Mouse (Mus musculus): ENCODE data around the gene Gm20388. TPM values are rescaled to one million over a fixed set of nuclear protein-coding genes. Genes with fewer than 3 reads are reported as not detected.
A peak's percentile ranks its signal among the peaks of the same experiment; 100 is the strongest.

Gm20388 gene
- polyA plus RNA-seq, 1 experiment, result 23.9 TPM

- Histone ChIP-seq H3K4me3 (ENCODE audit: insufficient read depth, low read length) (no peak overlapping the region), H3K27ac (ENCODE audit: insufficient read depth, low read length) (no peak overlapping the region), H3K4me1 (ENCODE audit: control insufficient read depth, insufficient read depth, low read length) (no peaks in the 10 kb centered on the region)
- TF ChIP-seq CTCF (IDR thresholded peaks at IDR 0.05; ENCODE audit: extremely low read depth, insufficient read depth, low read length), result no peak
- no peak for TF ChIP-seq POLR2A (IDR thresholded peaks at IDR 0.05; ENCODE audit: extremely low read depth, insufficient read depth, low read length)
Observed at GRCm38 (mm10) chr8:122511552-122511951, 2600.9 kb downstream of the Gm20388 start.

DNA sequence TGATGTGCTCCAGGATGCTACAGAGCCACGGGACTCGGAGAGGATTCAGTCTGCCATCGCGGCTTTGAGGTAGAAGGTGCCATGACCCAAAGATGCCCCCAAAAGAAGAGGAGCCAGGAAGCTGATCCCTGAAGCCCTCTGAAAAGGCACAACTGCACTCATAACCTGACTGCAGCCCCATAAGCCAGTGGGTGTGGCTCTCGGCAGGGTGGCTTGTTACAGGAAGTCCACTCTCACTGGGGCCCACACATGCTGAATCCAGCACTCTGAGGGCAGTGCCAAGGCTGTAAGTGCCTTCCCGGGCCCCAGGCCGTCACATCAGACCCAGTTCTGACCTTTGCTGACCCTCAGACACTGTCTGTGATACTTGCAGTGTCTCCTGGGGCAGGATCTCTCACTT, 2601.8 kb downstream of the Gm20388 start:
- no peak for TF ChIP-seq POLR2A (IDR thresholded peaks at IDR 0.05; ENCODE audit: extremely low read depth, insufficient read depth, low read length)
- TF ChIP-seq CTCF (IDR thresholded peaks at IDR 0.05; ENCODE audit: extremely low read depth, insufficient read depth, low read length), result no peak
- H3K4me1 ChIP-seq (ENCODE audit: control insufficient read depth, insufficient read depth, low read length), result no peaks in the 10 kb centered on the region
- H3K27ac ChIP-seq (ENCODE audit: insufficient read depth, low read length), result no peak overlapping the region
- H3K4me3 ChIP-seq (ENCODE audit: insufficient read depth, low read length), result no peak overlapping the region

DNA sequence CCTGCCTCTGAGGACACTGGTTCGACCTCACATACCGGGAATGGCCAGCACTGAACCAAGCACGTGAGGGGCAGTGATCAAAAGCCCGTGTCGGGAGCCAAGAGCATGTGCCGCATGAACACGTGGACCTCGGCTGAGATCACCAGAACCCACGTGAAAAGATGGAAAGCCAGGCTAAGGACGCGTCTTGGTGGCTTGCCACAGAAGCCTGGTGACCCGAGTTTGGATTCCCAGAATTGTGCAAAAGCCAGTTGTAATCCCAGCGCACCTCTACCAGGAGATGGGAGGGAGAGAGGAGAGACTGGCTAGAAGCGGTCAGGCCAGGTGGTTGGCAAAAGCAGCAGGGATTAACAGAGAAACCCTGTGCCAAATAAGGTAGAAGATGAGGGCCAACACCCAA, 2605.1 kb downstream of the Gm20388 start:
- no peak for TF ChIP-seq POLR2A (IDR thresholded peaks at IDR 0.05; ENCODE audit: extremely low read depth, insufficient read depth, low read length)
- TF ChIP-seq CTCF (IDR thresholded peaks at IDR 0.05; ENCODE audit: extremely low read depth, insufficient read depth, low read length), result no peak
- H3K4me3 ChIP-seq (ENCODE audit: insufficient read depth, low read length), result no peak overlapping the region
- no peaks in the 10 kb centered on the region for H3K4me1 ChIP-seq (ENCODE audit: control insufficient read depth, insufficient read depth, low read length)
- H3K27ac ChIP-seq (ENCODE audit: insufficient read depth, low read length), result no peak overlapping the region

DNA sequence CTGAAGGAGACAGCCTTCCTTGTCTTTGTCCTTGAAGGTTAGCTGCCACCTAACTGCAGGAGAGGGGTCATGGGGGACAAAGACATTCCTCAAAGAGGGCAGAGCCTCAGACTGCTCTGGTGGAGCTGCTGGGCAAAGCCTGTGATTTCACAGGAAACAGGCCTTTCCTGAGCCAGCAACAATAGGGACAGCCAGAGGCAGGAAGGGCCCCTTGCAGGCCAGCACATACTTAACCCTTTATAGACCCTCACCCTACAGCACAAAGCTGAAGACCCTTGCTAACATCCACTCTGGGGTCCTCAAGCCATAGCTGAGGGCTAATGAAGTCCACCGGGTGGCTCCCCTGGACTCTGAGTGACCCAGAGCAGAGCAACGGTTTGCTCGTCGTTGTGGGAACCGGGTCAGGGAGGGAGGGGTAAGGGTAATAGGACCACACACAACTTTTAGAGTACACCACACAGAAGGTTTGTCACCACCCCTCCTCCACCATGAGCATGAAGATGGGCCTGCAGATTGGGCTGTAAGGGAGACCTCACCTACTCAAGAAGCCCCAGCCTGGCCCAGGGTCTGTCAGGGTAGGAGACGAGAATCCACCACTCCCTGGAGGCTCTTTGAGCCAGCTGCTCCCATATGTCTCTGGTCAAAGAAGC, 2607.0 kb downstream of the Gm20388 start:
- Histone ChIP-seq H3K4me3 (ENCODE audit: insufficient read depth, low read length) (no peak overlapping the region), H3K27ac (ENCODE audit: insufficient read depth, low read length) (peak overlapping the region; percentile 53), H3K4me1 (ENCODE audit: control insufficient read depth, insufficient read depth, low read length) (no peaks in the 10 kb centered on the region)
- TF ChIP-seq POLR2A (IDR thresholded peaks at IDR 0.05; ENCODE audit: extremely low read depth, insufficient read depth, low read length), result no peak

- Histone ChIP-seq H3K27ac (ENCODE audit: insufficient read depth, low read length) (no peak overlapping the region), H3K4me1 (ENCODE audit: control insufficient read depth, insufficient read depth, low read length) (0 out of 2 replicates have a peak, but pooled peaks cover 1% of the 10 kb centered on the region), H3K4me3 (ENCODE audit: insufficient read depth, low read length) (no peak overlapping the region)
- TF ChIP-seq POLR2A (IDR thresholded peaks at IDR 0.05; ENCODE audit: extremely low read depth, insufficient read depth, low read length), result no peak
- TF ChIP-seq CTCF (IDR thresholded peaks at IDR 0.05; ENCODE audit: extremely low read depth, insufficient read depth, low read length), result no peak
Observed at GRCm38 (mm10) chr8:122520611-122521010, 2610.0 kb downstream of the Gm20388 start.

GRCm38 (mm10) chr8:122522796-122523651, 2612.4 kb downstream of the Gm20388 start:
- TF ChIP-seq CTCF (IDR thresholded peaks at IDR 0.05; ENCODE audit: extremely low read depth, insufficient read depth, low read length), result no peak
- TF ChIP-seq POLR2A (IDR thresholded peaks at IDR 0.05; ENCODE audit: extremely low read depth, insufficient read depth, low read length), result no peak
- Histone ChIP-seq H3K4me3 (ENCODE audit: insufficient read depth, low read length) (no peak overlapping the region), H3K4me1 (ENCODE audit: control insufficient read depth, insufficient read depth, low read length) (0 out of 2 replicates have a peak, but pooled peaks cover 1% of the 10 kb centered on the region), H3K27ac (ENCODE audit: insufficient read depth, low read length) (no peak overlapping the region)

DNA sequence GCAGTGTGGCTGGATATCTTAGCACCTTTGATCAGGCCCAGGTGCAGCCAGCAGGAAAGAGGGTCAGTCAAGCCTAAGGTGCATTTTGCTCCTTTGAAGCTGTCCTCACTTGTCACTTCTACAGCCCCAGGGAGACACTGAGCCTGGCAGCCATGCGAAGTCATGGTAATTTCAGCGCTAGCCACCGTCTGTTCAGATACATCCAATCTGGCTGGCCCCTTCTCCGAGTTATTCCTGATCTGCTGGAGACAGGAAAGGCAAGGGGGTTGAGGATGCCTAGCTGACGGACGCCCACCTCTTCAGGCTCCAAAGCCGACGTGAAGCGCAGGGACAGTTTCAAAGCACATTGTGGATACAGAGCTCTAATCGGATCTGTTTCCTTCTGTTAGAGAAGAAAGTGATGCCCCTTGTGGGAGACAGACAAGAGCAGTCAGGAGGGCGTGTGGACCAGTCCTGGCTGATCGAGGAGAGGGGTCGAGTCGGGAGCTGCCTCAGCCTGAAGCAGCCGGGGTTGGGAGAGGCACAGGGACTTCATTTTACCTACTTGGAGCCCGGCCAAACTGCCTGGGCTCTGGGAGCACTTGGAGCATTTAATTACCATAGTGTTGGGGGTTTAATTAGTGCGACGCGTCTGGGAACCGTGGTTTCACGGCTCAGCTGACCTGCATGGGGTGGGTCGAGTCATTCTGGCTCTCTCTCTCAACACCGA, 2613.2 kb downstream of the Gm20388 start:
- H3K4me3 ChIP-seq (ENCODE audit: insufficient read depth, low read length), result no peak overlapping the region
- TF ChIP-seq POLR2A (IDR thresholded peaks at IDR 0.05; ENCODE audit: extremely low read depth, insufficient read depth, low read length) (no peak), CTCF (IDR thresholded peaks at IDR 0.05; ENCODE audit: extremely low read depth, insufficient read depth, low read length) (no peak)
- no peak overlapping the region for H3K27ac ChIP-seq (ENCODE audit: insufficient read depth, low read length)
- 0 out of 2 replicates have a peak, but pooled peaks cover 1% of the 10 kb centered on the region for H3K4me1 ChIP-seq (ENCODE audit: control insufficient read depth, insufficient read depth, low read length)

- no peak for TF ChIP-seq CTCF (IDR thresholded peaks at IDR 0.05; ENCODE audit: extremely low read depth, insufficient read depth, low read length)
- no peak for TF ChIP-seq POLR2A (IDR thresholded peaks at IDR 0.05; ENCODE audit: extremely low read depth, insufficient read depth, low read length)
- H3K27ac ChIP-seq (ENCODE audit: insufficient read depth, low read length), result no peak overlapping the region
- H3K4me3 ChIP-seq (ENCODE audit: insufficient read depth, low read length), result no peak overlapping the region
- 0 out of 2 replicates have a peak, but pooled peaks cover 1% of the 10 kb centered on the region for H3K4me1 ChIP-seq (ENCODE audit: control insufficient read depth, insufficient read depth, low read length)
Observed at GRCm38 (mm10) chr8:122524506-122524905, 2613.9 kb downstream of the Gm20388 start.

DNA sequence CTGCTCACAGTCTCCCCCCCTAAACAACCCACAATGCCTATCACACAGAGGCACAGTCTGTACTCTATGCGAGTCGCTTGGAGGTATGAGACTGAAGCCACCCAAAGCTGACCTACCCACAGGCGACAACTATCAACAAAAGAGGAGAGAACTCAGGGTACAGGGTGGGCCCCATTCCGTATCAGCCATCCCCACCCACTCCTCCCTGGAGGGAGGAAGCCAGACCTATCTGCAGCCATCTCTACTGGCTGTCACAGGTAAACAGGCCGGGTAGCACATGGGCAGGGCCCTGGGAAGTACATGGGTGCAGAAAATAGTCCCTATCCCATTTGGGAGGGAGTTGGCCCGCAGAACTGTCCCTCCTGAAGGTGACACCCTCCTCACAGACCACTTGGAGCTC, 2614.4 kb downstream of the Gm20388 start:
- no peak for TF ChIP-seq CTCF (IDR thresholded peaks at IDR 0.05; ENCODE audit: extremely low read depth, insufficient read depth, low read length)
- no peak for TF ChIP-seq POLR2A (IDR thresholded peaks at IDR 0.05; ENCODE audit: extremely low read depth, insufficient read depth, low read length)
- no peak overlapping the region for H3K27ac ChIP-seq (ENCODE audit: insufficient read depth, low read length)

More for the DNA sequence above, 2614.4 kb downstream of the Gm20388 start:
- H3K4me3 ChIP-seq (ENCODE audit: insufficient read depth, low read length), result no peak overlapping the region
- 0 out of 2 replicates have a peak, but pooled peaks cover 1% of the 10 kb centered on the region for H3K4me1 ChIP-seq (ENCODE audit: control insufficient read depth, insufficient read depth, low read length)

Data from cortical plate, adult 2 months (tissue).